Mouse (Mus musculus): Measurements from ENCODE around the gene Gm49416. TPM values are rescaled to one million over a fixed set of nuclear protein-coding genes. Genes with fewer than 3 reads are reported as not detected.

Gene Gm49416
- polyA plus RNA-seq, 1 experiment from 2014 or later, result not detected

DNA sequence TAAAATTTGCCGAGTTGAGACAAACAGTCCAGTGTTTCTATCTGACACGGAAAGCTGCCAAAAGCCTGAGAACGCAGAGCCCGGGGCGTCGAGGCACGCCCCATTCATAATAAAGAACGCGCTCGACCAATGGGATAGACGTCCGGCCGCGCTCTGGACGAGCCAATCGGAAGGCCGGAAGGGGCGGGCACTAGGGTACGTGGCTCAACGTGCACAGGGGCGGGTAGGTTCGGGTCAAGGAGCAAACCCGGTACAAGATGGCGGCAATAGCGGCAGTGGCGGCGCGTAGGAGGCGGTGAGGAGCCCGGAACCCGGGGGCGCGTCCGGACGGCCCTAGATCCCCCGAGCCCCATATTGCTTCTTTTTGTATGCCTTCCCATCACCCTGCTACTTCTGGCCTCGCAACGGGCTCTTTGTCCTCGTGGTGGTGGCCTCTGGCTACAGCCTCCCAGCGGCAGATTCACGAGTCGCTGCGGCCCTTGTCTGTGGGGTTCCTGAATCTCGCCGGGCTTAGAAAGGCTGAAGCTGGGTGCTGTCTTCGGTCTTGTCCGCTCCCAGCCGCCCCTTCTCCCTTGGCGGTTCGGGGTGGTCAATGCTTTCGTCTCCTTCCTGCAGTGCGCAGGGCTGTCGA, 9.3 kb downstream of the Gm49416 start, which contains the start of gene Ganab:
Gene Ganab, plus strand, starts transcription at position 207 of the 631 bp plus-strand sequence.
- peak within 1 kb of the TSS; percentile 83 for H3K4me2 ChIP-seq
- H3K4me1 ChIP-seq, result peaks cover 35% of the 10 kb centered on the region
- under 1% methylated on average over 53 of the region's 53 CpGs for WGBS
- no peaks in the 10 kb centered on the region for H3K27me3 ChIP-seq (replicated peaks)
- ATAC-seq (ENCODE audit: extremely low read depth, insufficient number of reproducible peaks, low FRiP score, low TSS enrichment), result peak; percentile 93
- H3K9ac ChIP-seq, result peak within 1 kb of the TSS; percentile 96
- H3K36me3 ChIP-seq, result peaks cover 41% of the 10 kb centered on the region
- peak within 1 kb of the TSS; percentile 97 for H3K4me3 ChIP-seq
- no peaks in the 10 kb centered on the region for H3K9me3 ChIP-seq
- peak within 1 kb of the TSS; percentile 89 for H3K27ac ChIP-seq (replicated peaks)

DNA sequence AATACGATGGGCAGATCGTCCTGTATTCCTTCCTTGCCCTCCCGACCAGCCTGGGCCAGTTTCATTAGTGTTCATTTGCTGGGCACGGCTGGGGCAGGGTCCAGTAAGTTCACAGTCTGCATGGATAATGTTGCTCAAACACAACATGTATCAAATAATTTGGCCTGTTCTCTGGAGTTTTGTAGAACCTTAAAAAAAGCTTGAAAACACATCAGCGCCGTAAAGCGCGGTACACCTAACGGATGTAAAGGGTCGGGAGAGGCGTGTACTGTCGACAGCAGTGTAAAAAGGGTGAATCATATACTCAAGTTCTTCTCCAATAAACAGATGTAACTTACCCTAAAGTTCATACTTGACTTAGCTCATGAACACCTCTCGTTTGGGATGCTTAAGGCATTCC, 9.8 kb downstream of the Gm49416 start:
- peak overlapping the region; percentile 83 for H3K4me2 ChIP-seq
- H3K27me3 ChIP-seq (replicated peaks), result no peaks in the 10 kb centered on the region
- ATAC-seq (ENCODE audit: extremely low read depth, insufficient number of reproducible peaks, low FRiP score, low TSS enrichment), result 0 out of 2 replicates have a peak, but pooled peaks have one; percentile 0
- WGBS, result 8% methylated on average over 13 of the region's 13 CpGs
- H3K4me3 ChIP-seq, result peak overlapping the region; percentile 97
- peaks cover 31% of the 10 kb centered on the region for H3K4me1 ChIP-seq
- peak overlapping the region; percentile 96 for H3K9ac ChIP-seq
- H3K27ac ChIP-seq (replicated peaks), result peak overlapping the region; percentile 89
- H3K36me3 ChIP-seq, result peaks cover 47% of the 10 kb centered on the region
- H3K9me3 ChIP-seq, result no peaks in the 10 kb centered on the region

DNA sequence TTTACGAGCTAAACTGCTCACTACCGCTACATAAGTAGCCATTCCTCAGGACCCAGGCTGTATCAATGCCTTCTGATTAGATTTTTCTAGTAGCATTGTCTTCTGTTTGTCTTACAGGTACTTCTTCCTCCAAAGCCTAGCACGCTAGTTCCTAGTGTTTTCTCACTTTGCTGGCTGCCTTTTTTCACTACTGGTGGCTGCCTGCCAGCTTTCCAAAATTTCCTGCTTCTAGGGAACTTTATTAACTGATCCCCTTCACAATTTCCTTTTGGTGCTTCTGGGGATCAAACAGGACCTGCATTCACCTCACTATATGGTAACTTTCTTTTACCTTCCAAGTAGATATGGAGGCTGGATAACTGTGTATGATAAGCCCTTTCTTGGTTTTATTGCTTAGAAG, 10.4 kb downstream of the Gm49416 start:
- Histone ChIP-seq H3K27me3 (replicated peaks) (no peaks in the 10 kb centered on the region), H3K9me3 (no peaks in the 10 kb centered on the region), H3K36me3 (peaks cover 52% of the 10 kb centered on the region), H3K4me1 (peaks cover 26% of the 10 kb centered on the region), H3K9ac (peak overlapping the region; percentile 96), H3K27ac (replicated peaks) (0 out of 2 replicates have a peak overlapping the region, but pooled peaks have one; percentile 89), H3K4me2 (peak overlapping the region; percentile 83), H3K4me3 (peak overlapping the region; percentile 97)
- no peak for ATAC-seq (ENCODE audit: extremely low read depth, insufficient number of reproducible peaks, low FRiP score, low TSS enrichment)
- WGBS, result 39% methylated on average over 3 of the region's 3 CpGs

DNA sequence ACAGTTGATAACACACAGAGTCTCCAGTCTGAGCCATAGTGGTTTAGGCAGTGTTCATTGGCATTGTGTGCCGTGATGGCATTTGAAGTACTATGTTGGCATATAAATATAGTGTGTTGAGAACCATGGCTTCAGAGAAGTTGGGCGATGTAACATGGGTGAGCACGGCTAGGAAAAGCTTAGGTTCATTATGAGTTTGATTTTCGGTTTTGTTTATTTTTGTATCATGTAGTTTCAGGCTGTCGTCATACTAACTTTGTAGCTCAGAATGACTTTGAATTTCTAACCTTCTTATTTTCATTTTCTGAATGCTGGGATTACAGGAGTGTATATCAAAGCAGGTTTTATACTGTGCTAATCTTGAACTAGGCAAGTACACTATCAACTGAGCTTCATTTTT, 14.7 kb downstream of the Gm49416 start:
- peaks cover 66% of the 10 kb centered on the region for H3K36me3 ChIP-seq
- H3K4me1 ChIP-seq, result peaks cover 11% of the 10 kb centered on the region
- ATAC-seq (ENCODE audit: extremely low read depth, insufficient number of reproducible peaks, low FRiP score, low TSS enrichment), result no peak
- H3K27me3 ChIP-seq (replicated peaks), result no peaks in the 10 kb centered on the region
- no peak overlapping the region for H3K27ac ChIP-seq (replicated peaks)
- WGBS, result 90% methylated on average over 5 of the region's 5 CpGs
- H3K9ac ChIP-seq, result no peak overlapping the region
- H3K4me2 ChIP-seq, result no peak overlapping the region
- H3K9me3 ChIP-seq, result no peaks in the 10 kb centered on the region
- no peak overlapping the region for H3K4me3 ChIP-seq

DNA sequence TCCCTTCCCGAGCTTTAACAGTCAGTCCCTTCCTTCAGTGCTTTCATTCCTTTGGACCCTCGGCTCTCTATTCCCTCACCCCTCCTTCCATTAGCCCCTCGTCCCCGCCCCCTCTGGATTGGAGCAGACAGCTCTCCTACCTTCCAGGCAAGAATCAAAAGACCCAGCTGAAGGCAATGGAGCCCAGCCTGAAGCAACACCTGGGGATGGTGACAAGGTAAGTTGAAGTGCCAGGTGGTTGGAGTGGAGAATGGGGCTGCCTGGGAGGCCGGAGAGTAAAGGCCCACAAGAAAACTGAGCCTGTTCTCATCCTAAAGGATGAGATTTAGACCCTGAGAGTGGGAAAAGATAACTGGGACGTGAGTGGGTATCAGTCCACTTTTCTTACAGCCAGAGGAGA, 19.8 kb downstream of the Gm49416 start:
- no peak overlapping the region for H3K27ac ChIP-seq (replicated peaks)
- WGBS, result 89% methylated on average over 6 of the region's 6 CpGs
- H3K9ac ChIP-seq, result no peak overlapping the region
- H3K4me2 ChIP-seq, result no peak overlapping the region
- H3K4me1 ChIP-seq, result no peaks in the 10 kb centered on the region
- peaks cover 98% of the 10 kb centered on the region for H3K36me3 ChIP-seq
- no peaks in the 10 kb centered on the region for H3K27me3 ChIP-seq (replicated peaks)
- ATAC-seq (ENCODE audit: extremely low read depth, insufficient number of reproducible peaks, low FRiP score, low TSS enrichment), result no peak
- H3K4me3 ChIP-seq, result no peak overlapping the region
- no peaks in the 10 kb centered on the region for H3K9me3 ChIP-seq

DNA sequence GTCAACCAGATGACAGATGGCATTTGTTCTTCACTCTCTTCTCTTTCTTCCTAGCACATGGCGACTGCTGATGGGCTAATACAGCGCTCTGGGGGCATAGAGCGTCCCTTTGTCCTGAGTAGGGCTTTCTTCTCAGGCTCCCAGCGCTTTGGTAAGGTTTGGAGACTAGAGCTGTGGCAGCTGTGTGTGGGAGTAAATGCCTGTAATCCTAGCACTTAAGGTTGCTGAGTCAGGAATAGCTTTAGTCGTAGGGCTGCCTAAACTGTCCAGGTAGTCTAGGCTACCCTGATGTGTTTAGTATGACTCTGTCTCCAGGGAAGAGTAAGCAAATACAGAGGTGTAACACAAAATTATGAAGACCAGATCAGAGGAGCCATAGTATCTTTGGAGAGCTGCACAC, 23.1 kb downstream of the Gm49416 start:
- H3K4me1 ChIP-seq, result no peaks in the 10 kb centered on the region
- H3K4me2 ChIP-seq, result no peak overlapping the region
- H3K27me3 ChIP-seq (replicated peaks), result no peaks in the 10 kb centered on the region
- H3K9me3 ChIP-seq, result no peaks in the 10 kb centered on the region
- no peak overlapping the region for H3K4me3 ChIP-seq
- no peak overlapping the region for H3K27ac ChIP-seq (replicated peaks)
- WGBS, result 90% methylated on average over 5 of the region's 5 CpGs
- ATAC-seq (ENCODE audit: extremely low read depth, insufficient number of reproducible peaks, low FRiP score, low TSS enrichment), result no peak
- no peak overlapping the region for H3K9ac ChIP-seq
- H3K36me3 ChIP-seq, result peaks cover 100% of the 10 kb centered on the region

DNA sequence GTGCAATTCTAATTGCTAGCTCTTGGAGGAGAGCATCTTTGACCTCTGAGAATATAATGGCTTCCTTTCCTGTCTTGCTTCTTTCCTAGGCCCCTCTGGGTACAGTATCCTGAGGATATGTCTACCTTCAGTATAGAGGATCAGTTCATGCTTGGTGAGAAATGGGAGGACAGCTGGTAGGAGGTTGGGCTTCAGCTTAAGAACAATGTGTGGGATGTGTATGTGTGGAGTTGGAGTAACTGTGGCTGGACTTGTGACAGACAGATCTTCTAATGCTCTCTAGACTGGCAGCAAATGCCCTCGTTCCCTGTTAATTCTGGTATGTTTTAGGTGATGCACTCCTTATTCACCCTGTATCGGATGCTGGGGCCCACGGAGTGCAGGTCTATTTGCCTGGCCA, 25.5 kb downstream of the Gm49416 start:
- ATAC-seq (ENCODE audit: extremely low read depth, insufficient number of reproducible peaks, low FRiP score, low TSS enrichment), result no peak
- 92% methylated on average over 3 of the region's 3 CpGs for WGBS
- Histone ChIP-seq H3K9me3 (no peaks in the 10 kb centered on the region), H3K4me2 (no peak overlapping the region), H3K4me3 (no peak overlapping the region), H3K36me3 (peaks cover 81% of the 10 kb centered on the region), H3K4me1 (no peaks in the 10 kb centered on the region), H3K27me3 (replicated peaks) (no peaks in the 10 kb centered on the region), H3K27ac (replicated peaks) (no peak overlapping the region), H3K9ac (no peak overlapping the region)

DNA sequence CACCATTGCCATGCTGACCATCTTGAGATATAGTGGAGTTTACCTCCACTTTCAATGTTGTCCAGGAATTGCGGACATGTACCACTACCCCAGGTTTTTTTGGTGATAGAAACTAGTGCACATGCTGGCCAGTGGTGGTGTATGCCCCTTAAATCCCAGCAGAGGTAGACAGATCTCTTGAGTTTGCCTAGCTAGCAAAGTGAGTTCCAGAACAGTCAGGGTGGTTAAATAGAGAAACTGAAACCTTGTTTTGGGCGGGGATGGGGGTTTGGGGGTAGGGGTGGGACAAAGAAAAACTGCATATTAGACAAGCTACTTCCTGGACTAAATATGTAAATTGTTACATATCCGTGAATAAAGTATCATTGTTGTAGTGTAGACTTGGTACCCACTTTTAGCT, 30.3 kb downstream of the Gm49416 start:
- Histone ChIP-seq H3K4me1 (peaks cover 15% of the 10 kb centered on the region), H3K9me3 (no peaks in the 10 kb centered on the region), H3K9ac (no peak overlapping the region), H3K36me3 (peaks cover 48% of the 10 kb centered on the region), H3K4me2 (no peak overlapping the region), H3K27me3 (replicated peaks) (no peaks in the 10 kb centered on the region), H3K27ac (replicated peaks) (no peak overlapping the region), H3K4me3 (no peak overlapping the region)
- ATAC-seq (ENCODE audit: extremely low read depth, insufficient number of reproducible peaks, low FRiP score, low TSS enrichment), result no peak
- WGBS, result 92% methylated on average over 3 of the region's 3 CpGs

DNA sequence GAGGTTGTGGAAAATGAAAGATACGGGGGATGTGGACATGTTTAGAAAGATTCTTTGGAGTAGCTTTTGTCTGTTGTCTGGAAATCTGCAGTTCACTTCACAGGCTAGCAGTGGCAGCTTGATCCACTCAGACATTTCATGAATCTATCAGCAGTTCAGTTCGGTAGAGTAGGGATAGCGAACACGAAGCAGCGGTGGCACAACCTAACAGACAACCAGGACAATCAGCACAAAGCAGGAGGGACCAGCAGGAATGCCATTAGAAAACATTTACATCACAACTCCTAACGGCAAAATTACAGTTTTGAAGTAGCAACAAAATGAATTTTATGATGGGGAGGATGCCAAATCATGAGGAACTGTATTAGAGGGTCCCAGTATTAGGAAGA, 31.0 kb downstream of the Gm49416 start:
- H3K4me1 ChIP-seq, result peaks cover 15% of the 10 kb centered on the region
- peak overlapping the region; percentile 91 for H3K9ac ChIP-seq
- 52% methylated on average over 6 of the region's 6 CpGs for WGBS
- peaks cover 41% of the 10 kb centered on the region for H3K36me3 ChIP-seq
- H3K4me3 ChIP-seq, result peak overlapping the region; percentile 72
- no peaks in the 10 kb centered on the region for H3K9me3 ChIP-seq
- no peaks in the 10 kb centered on the region for H3K27me3 ChIP-seq (replicated peaks)
- H3K27ac ChIP-seq (replicated peaks), result peak overlapping the region; percentile 89
- peak overlapping the region; percentile 91 for H3K4me2 ChIP-seq
- ATAC-seq (ENCODE audit: extremely low read depth, insufficient number of reproducible peaks, low FRiP score, low TSS enrichment), result no peak

DNA sequence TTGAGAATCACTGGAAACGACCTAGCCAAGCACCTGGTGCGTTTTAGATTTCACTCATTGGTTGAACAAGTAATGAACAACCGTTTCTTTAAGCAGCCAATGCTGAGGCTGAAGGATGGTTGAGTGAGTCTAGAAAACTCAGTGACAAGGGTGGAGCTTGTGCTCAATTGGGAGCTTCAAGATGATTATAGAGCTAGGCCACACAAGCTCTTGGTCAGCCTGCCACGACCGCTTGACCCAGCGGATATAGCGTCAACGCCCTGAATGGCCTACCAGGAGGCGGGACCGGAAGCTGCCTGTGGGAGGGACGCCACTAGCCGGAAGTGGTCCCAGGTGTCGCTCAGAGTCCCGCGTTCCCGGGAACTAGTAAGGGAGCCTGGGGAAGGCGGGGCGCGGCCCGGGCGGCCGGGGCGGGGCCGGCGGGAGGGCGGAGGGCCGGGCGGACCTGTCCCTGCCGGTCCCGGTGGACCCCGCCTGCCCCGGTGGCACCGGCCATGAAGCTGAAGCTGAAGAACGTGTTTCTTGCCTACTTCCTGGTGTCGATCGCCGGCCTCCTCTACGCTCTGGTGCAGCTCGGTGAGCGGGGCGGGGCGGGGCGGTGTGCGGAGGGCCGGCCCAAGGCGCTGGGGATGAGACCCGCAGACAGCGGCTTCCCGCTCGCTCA, 31.5 kb downstream of the Gm49416 start, which contains the start of gene B3gat3:
Gene B3gat3, plus strand, starts transcription at position 302 of the 664 bp plus-strand sequence.
- ATAC-seq (ENCODE audit: extremely low read depth, insufficient number of reproducible peaks, low FRiP score, low TSS enrichment), result peak; percentile 95
- Histone ChIP-seq H3K27me3 (replicated peaks) (no peaks in the 10 kb centered on the region), H3K4me3 (peak within 1 kb of the TSS; percentile 72), H3K9me3 (no peaks in the 10 kb centered on the region), H3K9ac (peak within 1 kb of the TSS; percentile 91), H3K4me2 (peak within 1 kb of the TSS; percentile 91), H3K36me3 (peaks cover 37% of the 10 kb centered on the region), H3K4me1 (peaks cover 15% of the 10 kb centered on the region), H3K27ac (replicated peaks) (peak within 1 kb of the TSS; percentile 89)
- 3% methylated on average over 43 of the region's 50 CpGs for WGBS

DNA sequence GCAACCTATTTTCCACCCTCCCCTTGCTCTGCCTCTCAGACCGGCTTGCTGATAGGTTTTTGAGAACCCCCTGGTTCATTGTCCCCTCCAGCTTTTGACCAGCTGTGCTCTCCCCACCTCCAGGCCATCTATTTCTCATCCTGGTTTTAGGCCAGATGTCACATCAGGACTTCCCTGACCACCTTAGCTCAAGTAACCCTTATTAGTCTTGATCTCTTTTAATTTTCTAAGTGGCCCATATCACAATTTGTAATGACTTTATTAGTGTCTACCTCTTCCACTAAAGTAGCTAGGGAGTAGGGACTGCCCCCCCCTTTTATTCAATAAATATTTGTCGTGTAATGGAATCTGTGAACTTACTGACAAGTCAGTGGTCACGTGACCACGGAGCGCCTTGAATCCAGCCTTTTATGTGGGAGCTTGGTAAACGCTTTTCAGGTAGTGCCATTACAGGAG, 32.1 kb downstream of the Gm49416 start:
- Histone ChIP-seq H3K36me3 (peaks cover 37% of the 10 kb centered on the region), H3K4me1 (peaks cover 15% of the 10 kb centered on the region), H3K27me3 (replicated peaks) (no peaks in the 10 kb centered on the region), H3K4me2 (peak overlapping the region; percentile 91), H3K9ac (peak overlapping the region; percentile 91), H3K4me3 (peak overlapping the region; percentile 72), H3K9me3 (no peaks in the 10 kb centered on the region), H3K27ac (replicated peaks) (peak overlapping the region; percentile 89)
- 1% methylated on average over 6 of the region's 6 CpGs for whole genome bisulfite sequencing
- 0 out of 2 replicates have a peak, but pooled peaks have one; percentile 4 for ATAC-seq (ENCODE audit: extremely low read depth, insufficient number of reproducible peaks, low FRiP score, low TSS enrichment)

Data from heart, embryonic 13.5 days (tissue).